Mouse (Mus musculus): Measurements from ENCODE around the gene Cysrt1. TPM values are rescaled to one million over a fixed set of nuclear protein-coding genes. Genes with fewer than 3 reads are reported as not detected.

Cysrt1 gene
- 0.18 and 0.22 TPM in 2 replicates for polyA plus RNA-seq (2016; fragmentation: Nextera tagmentation; extraction: Ambion mirVana)

GRCm38 (mm10) chr2:25242101-25242506 lies at the start of gene Cysrt1, which contains the start of gene Rnf208:
TSS of gene Cysrt1 (minus strand) at chr2:25242452.
TSS of gene Rnf208 (plus strand) at chr2:25242255.
- H3K4me3 ChIP-seq: peak within 1 kb of the TSS; percentile 76
- H3K27ac ChIP-seq: peak within 1 kb of the TSS; percentile 84
- no peak for DNase-seq (ENCODE audit: extremely low spot score, low spot score)
- H3K9me3 ChIP-seq: no peaks in the 10 kb centered on the region
- H3K27me3 ChIP-seq (ENCODE audit: poor library complexity, severe bottlenecking): peaks cover 49% of the 10 kb centered on the region
- WGBS: under 1% methylated on average over 59 of the region's 59 CpGs
- H3K36me3 ChIP-seq (replicated peaks): peaks cover 26% of the 10 kb centered on the region
- H3K4me1 ChIP-seq: peaks cover 34% of the 10 kb centered on the region

- H3K27me3 ChIP-seq (ENCODE audit: poor library complexity, severe bottlenecking): peaks cover 96% of the 10 kb centered on the region
- H3K9me3 ChIP-seq: no peaks in the 10 kb centered on the region
- DNase-seq (ENCODE audit: extremely low spot score, low spot score): no peak
- peaks cover 1% of the 10 kb centered on the region for H3K36me3 ChIP-seq (replicated peaks)
- peaks cover 33% of the 10 kb centered on the region for H3K4me1 ChIP-seq
- WGBS: 5% methylated on average over 32 of the region's 32 CpGs
- H3K27ac ChIP-seq: no peak overlapping the region
- H3K4me3 ChIP-seq: peak overlapping the region; percentile 42
These were observed 49.2 kb upstream of the Cysrt1 start for GRCm38 (mm10) chr2:25291184-25292053.

GRCm38 (mm10) chr2:25290816-25291130 lies 48.5 kb upstream of the Cysrt1 start:
- Histone ChIP-seq H3K27ac (no peak overlapping the region), H3K9me3 (no peaks in the 10 kb centered on the region), H3K36me3 (replicated peaks) (peaks cover 8% of the 10 kb centered on the region), H3K27me3 (ENCODE audit: poor library complexity, severe bottlenecking) (peaks cover 91% of the 10 kb centered on the region), H3K4me1 (peaks cover 33% of the 10 kb centered on the region), H3K4me3 (peak overlapping the region; percentile 25; the same call in 1 of the 2 replicates)
- DNase-seq (ENCODE audit: extremely low spot score, low spot score): no peak
- under 1% methylated on average over 18 of the region's 18 CpGs for WGBS

- peaks cover 33% of the 10 kb centered on the region for H3K4me1 ChIP-seq
- no peak overlapping the region for H3K27ac ChIP-seq
- H3K4me3 ChIP-seq: peak overlapping the region; percentile 25; the same call in 1 of the 2 replicates
- WGBS: 2% methylated on average over 54 of the region's 54 CpGs
- peaks cover 86% of the 10 kb centered on the region for H3K27me3 ChIP-seq (ENCODE audit: poor library complexity, severe bottlenecking)
- peaks cover 13% of the 10 kb centered on the region for H3K36me3 ChIP-seq (replicated peaks)
- DNase-seq (ENCODE audit: extremely low spot score, low spot score): no peak
- H3K9me3 ChIP-seq: no peaks in the 10 kb centered on the region
These were observed 48.0 kb upstream of the Cysrt1 start for GRCm38 (mm10) chr2:25290101-25290815.

GRCm38 (mm10) chr2:25289651-25290050 lies 47.4 kb upstream of the Cysrt1 start, which contains the start of gene Lrrc26:
TSS of gene Lrrc26 (plus strand) at chr2:25289915.
- peaks cover 33% of the 10 kb centered on the region for H3K4me1 ChIP-seq
- DNase-seq (ENCODE audit: extremely low spot score, low spot score): no peak
- peak within 1 kb of the TSS; percentile 25; the same call in 1 of the 2 replicates for H3K4me3 ChIP-seq
- WGBS: 9% methylated on average over 11 of the region's 11 CpGs
- peaks cover 19% of the 10 kb centered on the region for H3K36me3 ChIP-seq (replicated peaks)
- peaks cover 82% of the 10 kb centered on the region for H3K27me3 ChIP-seq (ENCODE audit: poor library complexity, severe bottlenecking)
- H3K9me3 ChIP-seq: no peaks in the 10 kb centered on the region
- no peak within 1 kb of the TSS for H3K27ac ChIP-seq

GRCm38 (mm10) chr2:25288734-25289345 lies 46.6 kb upstream of the Cysrt1 start:
- H3K27ac ChIP-seq: no peak overlapping the region
- DNase-seq (ENCODE audit: extremely low spot score, low spot score): no peak
- peaks cover 74% of the 10 kb centered on the region for H3K27me3 ChIP-seq (ENCODE audit: poor library complexity, severe bottlenecking)
- H3K36me3 ChIP-seq (replicated peaks): peaks cover 27% of the 10 kb centered on the region
- H3K4me1 ChIP-seq: peaks cover 33% of the 10 kb centered on the region
- 84% methylated on average over 7 of the region's 7 CpGs for WGBS
- no peak overlapping the region for H3K4me3 ChIP-seq
- H3K9me3 ChIP-seq: no peaks in the 10 kb centered on the region

GRCm38 (mm10) chr2:25287927-25288649 lies 45.8 kb upstream of the Cysrt1 start, which contains the start of gene Tmem210:
TSS of gene Tmem210 (plus strand) at chr2:25288145.
- 90% methylated on average over 6 of the region's 6 CpGs for WGBS
- Histone ChIP-seq H3K4me1 (peaks cover 33% of the 10 kb centered on the region), H3K27ac (no peak within 1 kb of the TSS), H3K36me3 (replicated peaks) (peaks cover 35% of the 10 kb centered on the region), H3K27me3 (ENCODE audit: poor library complexity, severe bottlenecking) (peaks cover 67% of the 10 kb centered on the region), H3K4me3 (no peak within 1 kb of the TSS), H3K9me3 (no peaks in the 10 kb centered on the region)
- no peak for DNase-seq (ENCODE audit: extremely low spot score, low spot score)

- H3K36me3 ChIP-seq (replicated peaks): peaks cover 45% of the 10 kb centered on the region
- DNase-seq (ENCODE audit: extremely low spot score, low spot score): no peak
- peaks cover 56% of the 10 kb centered on the region for H3K27me3 ChIP-seq (ENCODE audit: poor library complexity, severe bottlenecking)
- no peak overlapping the region for H3K4me3 ChIP-seq
- H3K4me1 ChIP-seq: peaks cover 25% of the 10 kb centered on the region
- H3K27ac ChIP-seq: no peak overlapping the region
- no peaks in the 10 kb centered on the region for H3K9me3 ChIP-seq
- WGBS: 66% methylated on average over 7 of the region's 7 CpGs
These were observed 44.8 kb upstream of the Cysrt1 start for GRCm38 (mm10) chr2:25286837-25287636.

- WGBS: 88% methylated on average over 1 of the region's 1 CpGs
- no peak for DNase-seq (ENCODE audit: extremely low spot score, low spot score)
- peaks cover 49% of the 10 kb centered on the region for H3K27me3 ChIP-seq (ENCODE audit: poor library complexity, severe bottlenecking)
- H3K27ac ChIP-seq: no peak overlapping the region
- peaks cover 52% of the 10 kb centered on the region for H3K36me3 ChIP-seq (replicated peaks)
- H3K9me3 ChIP-seq: no peaks in the 10 kb centered on the region
- peaks cover 18% of the 10 kb centered on the region for H3K4me1 ChIP-seq
- H3K4me3 ChIP-seq: no peak overlapping the region
These were observed 44.1 kb upstream of the Cysrt1 start for GRCm38 (mm10) chr2:25286314-25286713.

GRCm38 (mm10) chr2:25285551-25285950 lies 43.3 kb upstream of the Cysrt1 start:
- peaks cover 11% of the 10 kb centered on the region for H3K4me1 ChIP-seq
- H3K9me3 ChIP-seq: no peaks in the 10 kb centered on the region
- peaks cover 42% of the 10 kb centered on the region for H3K27me3 ChIP-seq (ENCODE audit: poor library complexity, severe bottlenecking)
- H3K36me3 ChIP-seq (replicated peaks): peaks cover 60% of the 10 kb centered on the region
- WGBS: 93% methylated on average over 2 of the region's 2 CpGs
- H3K4me3 ChIP-seq: no peak overlapping the region
- DNase-seq (ENCODE audit: extremely low spot score, low spot score): no peak
- H3K27ac ChIP-seq: no peak overlapping the region

Data from forebrain, embryonic 10.5 days (tissue).